Mouse (Mus musculus) embryonic facial prominence, embryonic 11.5 days (tissue): ENCODE data around the gene Ccn1. TPM values are rescaled to one million over a fixed set of nuclear protein-coding genes. Genes with fewer than 3 reads are reported as not detected.

Experiments
- ATAC-seq: fragments of 200-750 bp; cut with Nextera tagmentation; replicated peaks from 2 replicates; pipeline ENCODE4 v1.8.0; 2017; ENCODE audit warnings: low read depth; ENCODE audit not compliant: insufficient number of reproducible peaks, low FRiP score, low TSS enrichment
- DNase-seq: peaks from one replicate; pipeline ENCODE4 v3.0.0-alpha.2; 2015; ENCODE audit warnings: low spot score
- H3K27ac ChIP-seq: fragments of 300-500 bp; sonication (generic); replicated peaks from 2 replicates; pipeline ENCODE4 v1.5.1; 2014; ENCODE audit warnings: mild to moderate bottlenecking, low read depth, low read length, control low read depth
- H3K27me3 ChIP-seq: fragments of 300-500 bp; sonication (generic); 2 replicates; pipeline ENCODE4 v1.6.1; 2014; ENCODE audit warnings: mild to moderate bottlenecking, low read length, moderate library complexity, mixed read lengths; ENCODE audit not compliant: control insufficient read depth, insufficient read depth
- H3K36me3 ChIP-seq: fragments of 300-500 bp; sonication (generic); replicated peaks from 2 replicates; pipeline ENCODE4 v1.6.1; 2014; ENCODE audit warnings: low read depth, mild to moderate bottlenecking, low read length, moderate library complexity, mixed read lengths; ENCODE audit not compliant: control insufficient read depth, insufficient read depth
- H3K4me1 ChIP-seq: fragments of 300-500 bp; sonication (generic); 2 replicates; pipeline ENCODE4 v1.6.1; 2014; ENCODE audit warnings: low read length, mixed read lengths; ENCODE audit not compliant: control insufficient read depth, insufficient read depth
- H3K4me2 ChIP-seq: fragments of 300-500 bp; sonication (generic); 2 replicates; pipeline ENCODE4 v1.6.1; 2014; ENCODE audit warnings: low read depth, mild to moderate bottlenecking, control low read depth, low read length, moderate library complexity
- H3K4me3 ChIP-seq: fragments of 300-500 bp; sonication (generic); 2 replicates; pipeline ENCODE4 v1.5.1; 2014; ENCODE audit warnings: low read depth, low read length, control low read depth
- H3K9ac ChIP-seq: fragments of 300-500 bp; sonication (generic); replicated peaks from 2 replicates; pipeline ENCODE4 v1.6.1; 2014; ENCODE audit warnings: mild to moderate bottlenecking, control low read depth, low read length
- H3K9me3 ChIP-seq: fragments of 300-500 bp; sonication (generic); replicated peaks from 2 replicates; pipeline ENCODE4 v1.6.1; 2016; ENCODE audit warnings: mild to moderate bottlenecking, low read length, inconsistent platforms, mixed read lengths; ENCODE audit not compliant: control insufficient read depth
- WGBS: fragments of 180-500 bp; shearing (Covaris S2); extraction: QIAGEN DNeasy Blood & Tissue Kit; methylation state at CpG from one replicate; pipeline ENCODE4 v1.1.7; 2014; 5-methylcytosine and 5-hydroxymethylcytosine counted together
- polyA plus RNA-seq: library from polyadenylated mRNA; unstranded; fragments of >200 nt; fragmentation: Nextera tagmentation; extraction: Ambion mirVana; gene quantifications from 2 replicates; pipeline ENCODE4 v1.2.1, GENCODE M21; 2014

The Ccn1 gene
- polyA plus RNA-seq, 1 experiment from 2014 or later = 29.6 TPM

DNA sequence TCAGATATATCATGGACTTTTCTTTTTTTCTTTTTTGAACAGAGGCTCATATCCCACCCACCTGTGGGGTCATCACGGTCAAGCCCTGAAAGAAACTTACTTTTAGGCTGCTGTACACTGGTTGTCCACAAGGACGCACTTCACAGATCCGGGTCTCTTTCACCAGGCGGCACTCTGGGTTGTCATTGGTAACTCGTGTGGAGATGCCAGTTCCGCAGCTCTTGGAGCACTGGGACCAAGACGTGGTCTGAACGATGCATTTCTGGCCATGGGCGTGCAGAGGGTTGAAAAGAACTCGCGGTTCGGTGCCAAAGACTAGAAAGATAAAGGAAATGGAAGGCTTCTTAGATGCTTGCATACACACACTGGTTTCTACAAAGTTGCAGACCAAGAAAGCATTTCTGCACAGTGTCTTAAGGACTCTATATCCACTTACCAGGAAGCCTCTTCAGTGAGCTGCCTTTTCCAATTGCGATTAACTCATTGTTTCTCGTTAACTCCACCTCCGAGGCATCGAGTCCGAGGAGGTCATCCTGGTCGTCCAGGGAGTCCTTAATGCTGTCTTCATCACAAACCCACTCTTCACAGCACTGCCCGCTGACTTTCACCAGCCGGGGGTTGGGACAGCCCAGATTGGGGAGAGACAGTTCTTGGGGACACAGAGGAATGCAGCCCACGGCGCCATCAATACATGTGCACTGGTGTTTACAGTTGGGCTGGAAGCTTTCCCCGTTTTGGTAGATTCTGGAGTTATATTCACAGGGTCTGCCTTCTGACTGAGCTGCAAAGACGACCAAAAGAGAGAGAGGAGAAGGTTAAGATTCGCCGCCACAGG is 1.5 kb downstream of the Ccn1 start:
- H3K4me1 ChIP-seq = peaks cover 2% of the 10 kb centered on the region; the same call in 1 of the 2 replicates

DNA sequence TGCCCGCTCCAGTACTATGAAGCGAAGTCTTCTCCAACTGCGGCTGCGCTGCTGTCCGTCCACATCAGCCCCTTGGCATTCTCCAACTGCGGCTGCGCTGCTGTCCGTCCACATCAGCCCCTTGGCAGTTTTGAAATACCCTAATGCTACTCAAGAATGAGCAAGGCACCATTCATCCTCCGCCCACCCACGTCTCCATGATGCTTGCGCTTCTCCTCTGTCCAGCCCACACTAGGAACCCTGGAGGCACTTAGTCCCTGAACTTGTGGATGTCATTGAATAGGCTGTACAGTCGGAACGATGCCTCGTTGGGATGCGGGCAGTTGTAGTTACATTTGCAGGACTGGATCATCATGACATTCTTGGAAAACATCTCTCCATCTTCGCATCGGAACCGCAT is 2.4 kb downstream of the Ccn1 start:
- no peak for ATAC-seq
- 86% methylated on average over 18 of the region's 18 CpGs for WGBS
- Histone ChIP-seq H3K27ac (no peak overlapping the region), H3K4me1 (peaks cover 2% of the 10 kb centered on the region; the same call in 1 of the 2 replicates), H3K9me3 (no peaks in the 10 kb centered on the region), H3K4me3 (no peak overlapping the region), H3K4me2 (0 out of 2 replicates have a peak overlapping the region, but pooled peaks have one; percentile 10), H3K27me3 (no peaks in the 10 kb centered on the region), H3K9ac (no peak overlapping the region), H3K36me3 (no peaks in the 10 kb centered on the region)
- no peak for DNase-seq

More for the DNA sequence above, 1.5 kb downstream of the Ccn1 start:
- 23% methylated on average over 26 of the region's 26 CpGs for WGBS
- Histone ChIP-seq H3K27me3 (no peaks in the 10 kb centered on the region), H3K4me2 (peak overlapping the region; percentile 79), H3K9ac (peak overlapping the region; percentile 85), H3K36me3 (no peaks in the 10 kb centered on the region), H3K27ac (peak overlapping the region; percentile 80; the same call in 1 of the 2 replicates), H3K4me3 (peak overlapping the region; percentile 75), H3K9me3 (no peaks in the 10 kb centered on the region)
- peak; percentile 70 for DNase-seq
- ATAC-seq = no peak

DNA sequence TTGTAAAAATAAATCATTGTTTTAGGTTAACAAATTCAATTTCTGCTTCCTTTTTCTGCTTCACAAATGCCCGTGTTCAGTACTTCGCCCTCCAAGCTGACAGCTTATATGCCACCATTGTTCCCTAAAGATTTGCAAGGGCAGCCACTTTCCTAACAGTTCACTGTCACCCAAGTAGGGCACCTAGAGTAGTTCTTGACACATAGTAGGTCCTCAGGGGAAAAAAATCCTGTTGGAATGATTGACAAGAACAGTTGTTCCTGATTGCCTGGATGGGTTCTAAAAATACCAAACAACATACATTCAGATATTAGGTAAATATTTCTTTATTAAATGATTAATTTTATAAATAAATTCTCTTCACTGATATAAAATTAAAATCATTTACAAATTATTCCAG is 3.1 kb downstream of the Ccn1 start:
- H3K27me3 ChIP-seq = no peaks in the 10 kb centered on the region
- H3K27ac ChIP-seq = no peak overlapping the region
- ATAC-seq = no peak
- DNase-seq = no peak
- H3K4me1 ChIP-seq = peaks cover 2% of the 10 kb centered on the region; the same call in 1 of the 2 replicates
- no peak overlapping the region for H3K9ac ChIP-seq
- H3K9me3 ChIP-seq = no peaks in the 10 kb centered on the region
- no peak overlapping the region for H3K4me3 ChIP-seq
- H3K4me2 ChIP-seq = no peak overlapping the region
- H3K36me3 ChIP-seq = no peaks in the 10 kb centered on the region
- 46% methylated on average over 2 of the region's 2 CpGs for WGBS

DNA sequence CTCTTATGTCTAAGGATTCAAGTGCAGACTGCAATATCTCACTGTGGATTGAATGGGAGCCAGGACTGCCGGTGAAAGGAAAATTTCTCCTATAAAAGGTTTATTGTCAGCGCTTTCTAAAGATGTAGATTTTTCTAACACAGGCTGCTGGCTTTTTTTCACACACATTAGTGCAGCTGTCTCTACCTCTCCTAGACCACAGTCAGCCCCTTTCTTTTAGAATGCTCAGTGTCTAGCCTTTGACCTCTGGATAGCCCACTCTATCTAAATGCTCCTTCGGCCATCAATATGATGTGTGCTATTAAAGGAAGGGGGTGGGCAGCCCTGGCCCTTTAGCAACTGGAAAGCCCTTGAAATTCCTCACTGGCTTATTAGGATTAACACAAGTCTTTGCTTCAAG is 3.8 kb downstream of the Ccn1 start:
- H3K4me1 ChIP-seq = peaks cover 2% of the 10 kb centered on the region; the same call in 1 of the 2 replicates
- WGBS = 48% methylated on average over 3 of the region's 3 CpGs
- no peaks in the 10 kb centered on the region for H3K27me3 ChIP-seq
- no peaks in the 10 kb centered on the region for H3K9me3 ChIP-seq
- H3K4me3 ChIP-seq = no peak overlapping the region
- H3K4me2 ChIP-seq = no peak overlapping the region
- ATAC-seq (no peak), DNase-seq (peak; percentile 39)
- no peak overlapping the region for H3K9ac ChIP-seq
- H3K27ac ChIP-seq = no peak overlapping the region
- no peaks in the 10 kb centered on the region for H3K36me3 ChIP-seq

DNA sequence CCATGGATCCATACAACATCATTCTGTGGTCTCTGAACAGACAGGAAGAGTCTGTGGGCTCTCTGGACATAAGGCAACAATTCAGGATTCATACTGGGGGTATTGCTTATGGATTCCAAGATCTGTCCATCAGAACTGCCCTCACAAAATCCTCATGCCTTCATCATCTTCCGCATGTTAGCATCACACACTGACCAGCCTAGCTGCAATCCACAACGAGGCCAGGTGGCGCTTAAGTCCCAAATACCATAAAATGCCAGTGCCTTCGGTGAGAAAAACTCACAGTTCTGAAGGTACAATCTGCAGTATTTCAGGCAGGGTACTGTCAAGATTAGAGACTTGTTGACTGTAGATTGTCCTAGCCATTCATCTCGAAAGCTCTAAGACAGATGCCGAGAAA is 4.3 kb downstream of the Ccn1 start:
- H3K9ac ChIP-seq = no peak overlapping the region
- ATAC-seq = no peak
- no peaks in the 10 kb centered on the region for H3K9me3 ChIP-seq
- WGBS = 87% methylated on average over 6 of the region's 6 CpGs
- no peaks in the 10 kb centered on the region for H3K36me3 ChIP-seq
- no peak overlapping the region for H3K4me3 ChIP-seq
- H3K4me2 ChIP-seq = no peak overlapping the region
- no peak for DNase-seq
- H3K4me1 ChIP-seq = no peaks in the 10 kb centered on the region; the same call in 1 of the 2 replicates
- H3K27me3 ChIP-seq = no peaks in the 10 kb centered on the region
- no peak overlapping the region for H3K27ac ChIP-seq

DNA sequence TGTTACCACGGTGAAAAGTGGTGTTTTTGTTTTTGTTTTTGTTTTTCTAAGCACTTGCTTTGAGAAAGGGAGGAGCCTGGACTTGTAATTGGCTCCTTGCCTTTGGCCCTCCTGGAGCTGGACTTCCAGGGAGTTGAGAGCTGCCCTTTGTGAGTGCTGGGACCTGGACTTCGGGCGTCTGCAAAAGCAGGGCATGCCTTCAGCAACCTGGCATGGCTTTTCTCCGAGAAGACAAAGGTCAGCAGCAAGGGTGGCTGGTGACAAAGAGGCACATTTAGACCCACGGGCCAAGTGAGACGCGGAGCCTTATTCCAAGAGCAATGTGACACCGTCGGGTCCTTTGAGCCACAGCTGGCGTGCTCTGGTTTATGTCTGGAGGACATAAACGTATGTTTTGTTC is 6.9 kb downstream of the Ccn1 start:
- Histone ChIP-seq H3K27ac (no peak overlapping the region), H3K4me1 (no peaks in the 10 kb centered on the region), H3K4me2 (no peak overlapping the region), H3K36me3 (no peaks in the 10 kb centered on the region), H3K9ac (no peak overlapping the region), H3K27me3 (no peaks in the 10 kb centered on the region), H3K9me3 (no peaks in the 10 kb centered on the region), H3K4me3 (no peak overlapping the region)
- no peak for ATAC-seq
- DNase-seq = no peak
- WGBS = 35% methylated on average over 11 of the region's 11 CpGs

DNA sequence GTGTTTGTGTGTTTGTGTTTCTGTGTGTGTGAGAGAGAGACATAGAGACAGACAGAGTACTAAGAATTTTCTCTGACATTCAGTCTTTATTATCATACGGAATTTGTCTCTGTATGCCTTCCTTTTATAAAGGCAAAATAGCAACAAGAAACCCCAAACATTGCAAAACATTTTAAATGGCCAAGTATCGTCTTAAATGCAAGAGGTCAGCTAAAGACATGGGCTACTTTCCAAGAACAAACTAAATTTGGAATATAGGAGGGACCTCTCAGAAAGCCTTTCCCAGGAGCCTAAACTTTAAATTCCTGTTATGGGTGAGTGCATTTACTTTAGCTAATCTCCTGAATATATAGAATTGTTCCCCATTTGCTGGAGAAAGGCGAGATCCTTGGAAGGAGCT is 7.9 kb downstream of the Ccn1 start:
- Histone ChIP-seq H3K9ac (no peak overlapping the region), H3K4me3 (no peak overlapping the region), H3K27ac (no peak overlapping the region), H3K4me2 (no peak overlapping the region), H3K9me3 (no peaks in the 10 kb centered on the region), H3K27me3 (no peaks in the 10 kb centered on the region), H3K36me3 (no peaks in the 10 kb centered on the region), H3K4me1 (no peaks in the 10 kb centered on the region)
- 79% methylated on average over 3 of the region's 3 CpGs for WGBS
- ATAC-seq (no peak), DNase-seq (no peak)

DNA sequence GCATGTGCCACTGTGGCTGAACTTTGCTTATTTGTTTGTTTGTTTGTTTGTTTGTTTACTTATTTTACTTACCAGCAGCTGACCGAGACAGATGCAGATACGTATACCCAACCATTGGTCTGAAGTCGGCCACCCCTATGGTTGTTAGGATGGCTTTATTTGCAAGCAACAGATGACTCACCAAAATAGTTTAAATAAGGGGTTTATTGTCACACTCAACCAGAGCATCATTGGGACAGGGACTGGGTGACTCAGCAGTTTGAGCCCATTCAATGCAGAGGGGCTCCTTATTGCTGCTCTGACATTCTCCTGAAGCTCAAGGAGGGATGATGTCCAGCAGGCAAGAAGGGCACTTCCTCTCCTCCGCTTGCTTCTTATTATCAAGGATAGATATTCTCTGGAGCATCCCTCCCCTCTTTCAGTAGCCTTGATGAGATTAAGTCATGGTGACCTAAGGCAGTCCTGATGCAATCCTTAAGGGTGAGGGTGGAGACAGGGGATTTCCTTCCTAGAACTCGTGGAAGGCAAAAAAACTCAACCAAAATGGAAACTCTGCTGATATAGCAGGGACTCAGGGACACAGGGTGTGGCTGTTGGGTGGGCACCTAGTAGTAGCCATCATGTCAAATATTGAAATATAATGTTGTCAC is 8.6 kb downstream of the Ccn1 start:
- no peak overlapping the region for H3K4me2 ChIP-seq
- H3K9me3 ChIP-seq = no peaks in the 10 kb centered on the region
- DNase-seq (no peak), ATAC-seq (no peak)
- no peaks in the 10 kb centered on the region for H3K4me1 ChIP-seq
- H3K27me3 ChIP-seq = no peaks in the 10 kb centered on the region
- no peak overlapping the region for H3K27ac ChIP-seq
- H3K4me3 ChIP-seq = no peak overlapping the region
- no peaks in the 10 kb centered on the region for H3K36me3 ChIP-seq
- 84% methylated on average over 5 of the region's 5 CpGs for WGBS
- H3K9ac ChIP-seq = no peak overlapping the region
